Mouse (Mus musculus) liver, postnatal 0 days (tissue): ENCODE measurements around the gene Catspere2. TPM values are rescaled to one million over a fixed set of nuclear protein-coding genes. Genes with fewer than 3 reads are reported as not detected.
A peak's percentile ranks its signal among the peaks of the same experiment; 100 is the strongest.
"Not testable (repeated sequence)": the region's sequence is repeated elsewhere in the genome, so short reads cannot be mapped to it uniquely, and the experiment has no call there.

Experiments used
- ATAC-seq: fragments of 200-750 bp; cut with Nextera tagmentation; 2 replicates; pipeline ENCODE4 v1.8.0; 2017; ENCODE audit warnings: mild to moderate bottlenecking, moderate library complexity
- DNase-seq: peaks from one replicate; pipeline ENCODE4 v3.0.0-alpha.2; 2016
- H3K27ac ChIP-seq: fragments of 300-500 bp; sonication (generic); 2 replicates; pipeline ENCODE4 v1.5.1; 2014; ENCODE audit warnings: antibody characterized with exemption, moderate library complexity, mild to moderate bottlenecking, low read depth
- H3K27me3 ChIP-seq: fragments of 300-500 bp; sonication (generic); 2 replicates; pipeline ENCODE4 v1.6.1; 2014; ENCODE audit warnings: low read length, control low read depth, mixed read lengths; ENCODE audit not compliant: insufficient read depth
- H3K36me3 ChIP-seq: fragments of 300-500 bp; sonication (generic); replicated peaks from 2 replicates; pipeline ENCODE4 v1.6.1; 2014; ENCODE audit warnings: mild to moderate bottlenecking, control low read depth, low read length, moderate library complexity, mixed read lengths; ENCODE audit not compliant: insufficient read depth
- H3K4me1 ChIP-seq: fragments of 300-500 bp; sonication (generic); 2 replicates; pipeline ENCODE4 v1.6.1; 2014; ENCODE audit warnings: antibody characterized with exemption, mild to moderate bottlenecking, control low read depth; ENCODE audit not compliant: insufficient read depth
- H3K4me2 ChIP-seq: fragments of 300-500 bp; sonication (generic); 2 replicates; pipeline ENCODE4 v1.6.1; 2014; ENCODE audit warnings: low read depth, mild to moderate bottlenecking, low read length, moderate library complexity, mixed read lengths
- H3K4me3 ChIP-seq: fragments of 300-500 bp; sonication (generic); 2 replicates; pipeline ENCODE4 v1.5.1; 2014; ENCODE audit warnings: low read depth, low read length
- H3K9ac ChIP-seq: fragments of 300-500 bp; sonication (generic); replicated peaks from 2 replicates; pipeline ENCODE4 v1.6.1; 2014; ENCODE audit warnings: mild to moderate bottlenecking, moderate library complexity
- H3K9me3 ChIP-seq: fragments of 300-500 bp; sonication (generic); 2 replicates; pipeline ENCODE4 v1.6.1; 2016; ENCODE audit warnings: mild to moderate bottlenecking, control low read depth, low read length, mixed read lengths
- CTCF ChIP-seq: sonication (generic); IDR thresholded peaks from 2 replicates; pipeline ENCODE4 v1.5.1; 2016; ENCODE audit warnings: antibody characterized with exemption, low read depth
- EP300 ChIP-seq: IDR thresholded peaks from 2 replicates; pipeline ENCODE4 v1.6.1; 2016; ENCODE audit warnings: antibody characterized with exemption, low read depth, mild to moderate bottlenecking
- WGBS: fragments of 180-500 bp; shearing (Covaris S2); extraction: QIAGEN DNeasy Blood & Tissue Kit; methylation state at CpG from one replicate; pipeline ENCODE4 v1.1.7; 2014; ENCODE audit not compliant: insufficient replicate concordance; 5-methylcytosine and 5-hydroxymethylcytosine counted together
- polyA plus RNA-seq: library from polyadenylated mRNA; unstranded; fragments of >200 nt; fragmentation: Nextera tagmentation; extraction: Ambion mirVana; gene quantifications from 2 replicates; pipeline ENCODE4 v1.2.1, GENCODE M21; 2015

The Catspere2 gene
- polyA plus RNA-seq, 1 experiment from 2014 or later, result 0.07 TPM

- peak; percentile 51 for TF ChIP-seq CTCF
- Histone ChIP-seq H3K4me2 (peak overlapping the region; percentile 77), H3K4me3 (peak overlapping the region; percentile 69), H3K27ac (peak overlapping the region; percentile 93), H3K9ac (peak overlapping the region; percentile 83)
- not testable (repeated sequence) for H3K27me3 ChIP-seq, H3K4me1 ChIP-seq, DNase-seq, H3K36me3 ChIP-seq, H3K9me3 ChIP-seq
- 0% methylated on average over 14 of the region's 38 CpGs for WGBS
- peak; percentile 23 for ATAC-seq
These were observed 204.6 kb downstream of the Catspere2 start for GRCm38 (mm10) chr1:178187810-178188209.

GRCm38 (mm10) chr1:178188386-178188785, 205.2 kb downstream of the Catspere2 start:
- peak; percentile 63 for DNase-seq
- peak overlapping the region; percentile 79 for H3K27ac ChIP-seq

GRCm38 (mm10) chr1:178205701-178206325, 222.6 kb downstream of the Catspere2 start:
- H3K36me3 ChIP-seq, result no peaks in the 10 kb centered on the region
- H3K9me3 ChIP-seq, result no peaks in the 10 kb centered on the region
- H3K27me3 ChIP-seq, result no peaks in the 10 kb centered on the region
- 0 out of 2 replicates have a peak, but pooled peaks cover 5% of the 10 kb centered on the region for H3K4me1 ChIP-seq
- ATAC-seq (no peak), DNase-seq (no peak)
- H3K4me2 ChIP-seq, result no peak overlapping the region
- TF ChIP-seq EP300, result no peak
- TF ChIP-seq CTCF, result no peak
- H3K4me3 ChIP-seq, result no peak overlapping the region
- no peak overlapping the region for H3K27ac ChIP-seq
- no peak overlapping the region for H3K9ac ChIP-seq
- 75% methylated on average over 10 of the region's 10 CpGs for WGBS

More at GRCm38 (mm10) chr1:178188386-178188785, 205.2 kb downstream of the Catspere2 start:
- no peaks in the 10 kb centered on the region for H3K27me3 ChIP-seq
- TF ChIP-seq EP300 (no peak), CTCF (no peak)
- H3K9me3 ChIP-seq, result no peaks in the 10 kb centered on the region
- ATAC-seq, result no peak
- H3K4me1 ChIP-seq, result 0 out of 2 replicates have a peak, but pooled peaks cover 2% of the 10 kb centered on the region
- peak overlapping the region; percentile 42 for H3K9ac ChIP-seq
- peak overlapping the region; percentile 63 for H3K4me2 ChIP-seq
- peak overlapping the region; percentile 45 for H3K4me3 ChIP-seq
- 5% methylated on average over 12 of the region's 13 CpGs for WGBS
- H3K36me3 ChIP-seq, result 0 out of 2 replicates have a peak, but pooled peaks cover 5% of the 10 kb centered on the region

GRCm38 (mm10) chr1:178207856-178208255, 224.6 kb downstream of the Catspere2 start:
- not testable (repeated sequence) for H3K27me3 ChIP-seq, H3K36me3 ChIP-seq, H3K4me3 ChIP-seq, H3K27ac ChIP-seq, ATAC-seq, H3K4me1 ChIP-seq, H3K4me2 ChIP-seq, H3K9me3 ChIP-seq, H3K9ac ChIP-seq, DNase-seq
- WGBS, result 76% methylated on average over 4 of the region's 4 CpGs

GRCm38 (mm10) chr1:178209966-178210365, 226.7 kb downstream of the Catspere2 start:
- H3K4me3 ChIP-seq, result no peak overlapping the region
- ATAC-seq, result no peak
- no peak for DNase-seq
- no peaks in the 10 kb centered on the region for H3K27me3 ChIP-seq
- 0 out of 2 replicates have a peak, but pooled peaks cover 2% of the 10 kb centered on the region for H3K4me1 ChIP-seq
- no peak overlapping the region for H3K27ac ChIP-seq
- H3K4me2 ChIP-seq, result no peak overlapping the region
- no peak overlapping the region for H3K9ac ChIP-seq
- H3K9me3 ChIP-seq, result no peaks in the 10 kb centered on the region
- TF ChIP-seq CTCF (no peak), EP300 (no peak)
- H3K36me3 ChIP-seq, result no peaks in the 10 kb centered on the region

- H3K36me3 ChIP-seq, result no peaks in the 10 kb centered on the region
- H3K9ac ChIP-seq, result no peak overlapping the region
- no peak overlapping the region for H3K4me2 ChIP-seq
- DNase-seq (no peak), ATAC-seq (no peak)
- no peak overlapping the region for H3K27ac ChIP-seq
- H3K9me3 ChIP-seq, result no peaks in the 10 kb centered on the region
- no peaks in the 10 kb centered on the region for H3K27me3 ChIP-seq
- H3K4me3 ChIP-seq, result no peak overlapping the region
- no peaks in the 10 kb centered on the region for H3K4me1 ChIP-seq
- TF ChIP-seq EP300, result no peak
- no peak for TF ChIP-seq CTCF
These were observed 233.9 kb downstream of the Catspere2 start for GRCm38 (mm10) chr1:178217157-178217556.

- Histone ChIP-seq H3K4me1 (no peaks in the 10 kb centered on the region), H3K9me3 (no peaks in the 10 kb centered on the region), H3K27me3 (no peaks in the 10 kb centered on the region), H3K4me2 (no peak overlapping the region), H3K4me3 (no peak overlapping the region), H3K9ac (no peak overlapping the region), H3K27ac (no peak overlapping the region; the same call in 1 of the 2 replicates), H3K36me3 (no peaks in the 10 kb centered on the region)
- DNase-seq (no peak), ATAC-seq (no peak)
- TF ChIP-seq CTCF (no peak), EP300 (no peak)
These were observed 235.1 kb downstream of the Catspere2 start for GRCm38 (mm10) chr1:178218305-178218704.
